Mouse (Mus musculus): ENCODE measurements at regions not wholly inside any gene's neighbourhood (a gene's known extent, or its start where the extent isn't known, plus 50 kb on each side); places are given as distances from the start of the nearest gene placed in this dataset.

- TF ChIP-seq CTCF (IDR thresholded peaks at IDR 0.05; ENCODE audit: low read depth) (no peak), EP300 (IDR thresholded peaks at IDR 0.05; ENCODE audit: low read depth) (no peak)
These were observed 210.9 kb upstream of the Emcn start for GRCm38 (mm10) chr3:137129967-137130366.
